Mouse (Mus musculus) heart, postnatal 10 days (tissue): Measurements from ENCODE around the gene Rpn2. TPM values are rescaled to one million over a fixed set of nuclear protein-coding genes. Genes with fewer than 3 reads are reported as not detected.

ENCODE experiments used
- DNase-seq, 2 experiments: peaks; one replicate each; pipeline ENCODE4 v3.0.0; 2021
- intact Hi-C: fragments of 180-260 bp; cut with DNase I; formaldehyde crosslinking; loops from one replicate; pipeline ENCODE4 v1.15.1; 2025
- total RNA-seq, 2 experiments: library from RNA; stranded (reverse); gene quantifications; 2 replicates each; pipeline ENCODE4 v1.2.3; 2021

Rpn2 gene
- total RNA-seq, 2 experiments from 2014 or later, result 106 to 108 TPM

DNA sequence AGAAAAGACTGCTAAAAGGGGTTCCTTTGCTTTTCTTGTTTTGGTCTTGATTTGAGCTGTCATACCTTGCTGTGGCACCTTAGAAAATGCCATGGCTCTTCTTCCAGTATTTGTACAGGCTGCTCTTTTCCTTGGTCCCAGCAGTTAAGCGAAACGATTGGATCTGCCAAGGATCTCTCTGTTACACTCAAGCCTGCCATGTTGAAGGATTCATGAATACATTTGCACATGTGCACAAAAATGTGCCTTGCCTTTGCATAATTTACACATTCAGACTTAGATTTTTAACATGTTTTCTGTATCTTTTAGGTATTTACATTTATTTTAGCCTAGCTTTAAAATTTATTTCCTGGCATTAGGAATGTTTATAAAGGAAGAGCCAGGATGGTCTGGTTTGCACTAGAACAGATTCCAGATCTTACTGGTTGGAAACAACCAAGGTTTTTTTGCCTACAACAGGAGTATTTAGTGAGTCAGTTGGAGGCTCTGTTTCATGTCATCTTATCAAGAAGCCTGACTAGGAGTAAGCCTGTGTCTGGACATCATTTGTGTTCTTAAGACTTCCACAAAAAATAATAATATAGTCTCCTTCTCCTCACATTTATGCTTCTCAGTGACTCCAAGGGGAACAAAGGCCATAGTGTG lies 29.6 kb downstream of the Rpn2 start:
- no peak for DNase-seq
- intact Hi-C loops, result no loop called here

DNA sequence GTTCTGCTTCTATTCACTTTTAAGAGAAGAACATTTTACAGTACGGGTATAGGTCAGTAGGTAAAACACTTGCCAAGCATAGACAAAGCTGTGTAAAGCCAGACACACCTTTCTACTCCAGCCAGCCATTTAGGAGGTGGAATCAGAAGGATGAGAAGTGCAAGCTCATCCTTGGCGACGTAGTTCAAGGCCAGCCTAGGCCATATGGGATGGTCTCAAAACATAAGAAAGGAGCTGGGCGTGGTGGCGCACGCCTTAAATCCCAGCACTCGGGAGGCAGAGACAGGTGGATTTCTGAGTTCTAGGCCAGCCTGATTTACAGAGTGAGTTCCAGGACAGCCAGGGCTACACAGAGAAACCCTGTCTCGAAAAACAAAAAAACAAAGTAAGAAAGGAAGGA lies 30.8 kb downstream of the Rpn2 start:
- no peak for DNase-seq
- intact Hi-C loops, result no loop called here

DNA sequence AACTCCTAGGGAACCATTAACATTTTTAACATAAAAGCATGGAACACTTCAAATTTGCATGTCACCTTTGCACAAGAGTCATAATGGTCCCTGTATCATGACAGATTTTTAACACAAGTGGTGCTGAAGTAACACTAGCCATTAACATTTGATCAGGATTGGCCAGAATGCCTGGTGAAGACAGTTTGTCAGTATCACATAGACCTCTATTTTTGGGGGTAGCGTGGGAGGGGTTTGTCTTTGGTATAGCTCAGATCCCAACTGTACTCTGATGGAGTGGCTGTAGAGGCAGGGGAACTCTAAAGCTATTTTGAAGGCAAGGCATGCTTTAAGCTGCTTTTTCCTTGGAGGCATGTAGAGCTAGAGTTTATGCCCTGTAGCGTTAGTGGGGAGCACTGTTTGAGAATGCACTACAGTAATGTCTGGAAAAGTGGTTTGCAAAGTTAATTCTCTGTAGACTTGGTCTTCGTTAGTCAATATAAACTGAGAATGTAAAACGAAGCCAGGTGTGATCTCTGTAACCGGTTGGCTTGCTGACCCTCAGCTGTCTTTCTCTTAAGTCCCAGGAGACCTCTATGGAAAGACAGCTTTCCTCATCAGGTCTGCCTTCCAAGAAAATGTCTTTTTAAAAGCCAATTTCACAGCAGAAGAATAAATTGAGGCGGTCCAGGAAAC lies 32.3 kb downstream of the Rpn2 start:
- no peak for DNase-seq
- intact Hi-C loops, result no loop called here

DNA sequence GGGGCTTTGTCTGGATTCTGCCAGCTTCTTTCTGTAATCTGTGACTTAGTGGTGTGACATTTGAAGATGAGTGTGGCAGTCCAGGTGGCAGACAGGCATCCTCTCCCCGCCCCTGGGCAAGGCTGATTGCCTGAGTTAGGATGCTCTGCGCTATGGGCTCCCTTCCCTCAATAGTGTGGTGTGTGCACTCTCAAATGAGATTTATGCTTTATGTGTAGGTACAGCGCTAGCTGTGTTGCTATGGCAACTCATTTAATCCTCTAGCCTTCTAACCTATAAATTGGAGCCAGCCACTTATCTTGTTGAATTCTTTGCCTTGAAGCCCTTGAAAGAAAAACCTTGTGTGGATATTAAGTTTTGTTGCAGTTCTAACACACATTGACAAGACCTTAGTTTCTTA lies 34.9 kb downstream of the Rpn2 start:
- no peak for DNase-seq
- intact Hi-C loops, result no loop called here

DNA sequence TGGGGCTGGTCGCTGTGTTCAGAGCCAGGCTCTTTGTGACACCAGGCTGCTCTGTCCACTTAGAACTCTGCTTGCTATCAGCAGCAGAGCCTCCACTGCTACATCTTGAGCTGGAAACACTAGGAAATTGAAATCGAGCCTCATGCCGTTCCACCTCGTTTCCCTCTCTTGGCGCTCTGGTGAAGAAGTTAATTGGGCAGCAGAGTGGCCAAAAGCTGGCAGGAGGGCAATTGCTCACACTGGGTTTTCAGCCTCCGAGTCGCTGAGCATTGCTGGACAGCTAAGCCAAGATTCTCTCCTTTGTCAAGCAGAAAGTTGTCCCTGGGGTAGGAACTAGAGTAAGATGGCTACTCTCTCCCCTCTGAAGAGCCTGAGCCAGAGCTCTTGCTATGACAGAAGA lies 35.5 kb downstream of the Rpn2 start:
- DNase-seq, result no peak
- intact Hi-C loops, result no loop called here

DNA sequence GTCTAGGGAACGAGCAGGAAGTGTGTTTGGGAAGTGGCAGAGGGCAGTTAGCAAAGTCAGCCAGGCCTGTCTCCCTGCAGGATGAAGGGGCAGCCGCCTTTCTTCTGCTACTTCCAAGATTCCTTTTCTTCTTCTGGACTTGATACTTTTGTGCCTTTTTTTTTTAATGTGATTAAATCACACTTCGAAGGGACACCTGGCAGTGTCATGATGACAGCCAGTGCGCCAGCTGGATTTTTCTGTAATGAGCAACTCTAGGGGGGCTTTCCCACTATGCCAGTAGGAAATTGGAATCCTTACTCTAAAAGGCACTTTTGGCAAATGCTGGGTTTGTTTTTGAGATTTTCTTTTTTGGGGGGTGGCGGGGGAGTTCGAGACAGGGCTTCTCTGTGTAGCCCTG lies 36.7 kb downstream of the Rpn2 start:
- intact Hi-C loops, result no loop called here
- DNase-seq, result no peak

DNA sequence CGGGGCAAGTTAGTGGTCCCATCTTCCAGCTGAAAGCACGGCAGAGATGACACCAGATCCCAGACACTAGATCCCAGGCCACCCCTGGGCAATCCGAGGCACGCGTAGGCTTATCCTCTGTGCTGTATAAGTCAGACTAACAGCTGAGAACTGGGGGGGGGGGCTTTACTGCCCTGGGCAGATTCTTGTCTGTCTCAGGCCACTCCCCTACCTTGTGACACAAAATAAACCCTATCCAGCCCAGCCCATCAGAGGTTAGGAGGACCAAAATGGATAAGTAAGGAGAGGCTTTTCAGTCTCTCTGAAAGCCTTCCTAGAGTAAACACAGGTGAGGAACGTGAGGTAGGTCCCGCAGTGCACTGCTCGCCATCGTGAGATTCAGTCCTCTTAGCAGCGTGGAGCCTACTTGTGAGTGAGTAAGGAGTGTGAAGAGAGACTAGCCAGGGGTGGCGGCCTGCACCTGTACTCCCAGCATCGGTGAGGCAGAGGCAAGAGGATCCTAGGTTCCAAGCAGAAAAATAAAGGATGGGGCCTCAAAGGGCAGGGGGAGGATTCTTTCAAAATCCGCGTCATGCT lies 37.6 kb downstream of the Rpn2 start:
- intact Hi-C loops, result no loop called here
- DNase-seq, result no peak

DNA sequence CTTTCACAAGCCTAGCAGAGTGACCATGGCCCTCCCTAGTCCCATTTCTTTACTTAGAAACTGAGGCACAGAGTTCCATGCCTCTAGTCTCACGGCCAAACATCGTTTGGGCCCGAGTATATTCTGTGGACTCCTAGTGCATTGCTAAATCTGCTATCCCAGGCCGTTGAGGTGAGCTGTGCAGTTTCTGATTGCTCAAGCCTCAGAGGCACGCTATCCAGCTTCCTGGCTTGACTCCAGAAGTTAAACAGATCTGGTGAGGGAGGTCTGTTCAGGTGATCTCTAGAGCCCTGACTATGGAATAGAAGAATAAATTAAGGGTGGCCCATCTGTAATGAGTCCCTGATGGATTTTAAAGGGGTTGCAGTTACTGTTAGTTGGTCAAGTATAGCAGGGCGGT lies 38.4 kb downstream of the Rpn2 start:
- intact Hi-C loops, result no loop called here
- DNase-seq, result no peak

DNA sequence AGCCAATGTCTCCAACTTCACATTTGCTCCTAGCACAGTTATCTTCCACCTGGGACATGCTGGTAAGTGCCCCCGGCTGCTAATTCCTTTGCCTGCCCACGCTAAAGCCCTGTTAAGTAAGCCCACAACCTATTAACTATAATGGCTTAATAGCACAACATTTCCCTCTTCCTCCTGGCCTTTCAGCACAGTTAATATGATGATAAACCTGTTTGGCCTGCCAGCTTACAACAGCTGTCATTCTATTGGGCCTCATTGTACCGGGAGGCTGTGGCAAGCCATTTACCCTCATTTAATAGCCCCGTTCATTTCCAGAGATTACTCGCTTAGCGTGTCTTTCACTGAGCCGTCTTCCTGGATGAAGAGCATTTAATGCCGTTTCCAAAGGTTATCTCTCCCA lies 41.3 kb downstream of the Rpn2 start:
- intact Hi-C loops, result no loop called here
- DNase-seq, result no peak

DNA sequence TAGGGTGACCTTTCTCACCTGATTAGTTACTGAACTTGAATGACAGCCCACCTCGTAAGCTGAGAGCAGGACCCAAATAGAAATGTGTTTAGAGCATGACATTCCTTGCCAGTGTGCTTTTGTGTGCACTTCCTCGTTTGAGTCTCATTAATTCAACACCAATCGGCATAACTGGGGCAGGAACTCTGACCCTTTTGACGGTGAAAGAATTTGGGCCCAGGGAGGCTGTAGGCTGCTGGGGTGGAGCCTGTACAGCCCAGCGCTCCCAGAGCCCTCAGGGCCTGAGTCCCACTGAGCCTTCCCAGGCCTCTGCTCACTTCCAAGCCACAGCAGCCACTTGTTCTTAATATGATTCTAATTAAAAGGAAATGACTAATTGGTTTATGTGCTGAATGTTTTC lies 42.1 kb downstream of the Rpn2 start:
- DNase-seq, result no peak
- intact Hi-C loops, result no loop called here

DNA sequence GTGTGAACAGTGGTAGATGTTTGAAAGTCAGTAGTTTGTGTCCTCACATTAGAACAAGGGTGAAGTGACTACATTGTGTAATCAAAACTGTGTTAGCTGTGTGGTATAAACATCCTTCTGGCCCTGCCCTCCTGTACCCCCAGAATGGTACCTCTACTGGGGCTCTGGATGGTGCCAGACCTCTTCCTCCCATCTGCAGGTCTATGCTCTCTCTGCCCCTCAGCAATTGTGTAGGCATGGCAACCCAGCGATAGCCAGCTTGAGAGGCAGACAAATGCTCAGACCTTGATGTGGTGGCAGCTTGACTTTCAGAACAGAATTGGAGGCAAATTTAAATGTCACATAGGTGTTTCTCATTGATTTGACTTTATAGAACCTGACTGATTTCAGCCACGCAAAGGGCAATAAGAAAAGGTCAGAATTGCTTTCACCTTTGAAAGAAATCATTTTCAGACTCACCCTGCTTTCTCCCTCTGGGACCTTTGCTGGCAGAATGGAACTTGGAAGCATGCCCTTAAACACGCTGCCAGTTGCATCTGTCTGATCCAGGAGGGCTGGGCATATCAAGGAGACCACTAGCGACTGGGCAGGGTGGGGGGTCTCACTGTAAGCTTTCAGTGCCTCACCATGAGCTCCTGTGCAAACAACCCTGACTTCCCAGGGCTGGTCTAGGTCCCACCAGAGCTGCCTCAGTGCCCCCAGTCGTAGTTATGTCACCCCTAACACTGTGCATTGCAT lies 43.4 kb downstream of the Rpn2 start:
- intact Hi-C loops, result no loop called here
- DNase-seq, result no peak

DNA sequence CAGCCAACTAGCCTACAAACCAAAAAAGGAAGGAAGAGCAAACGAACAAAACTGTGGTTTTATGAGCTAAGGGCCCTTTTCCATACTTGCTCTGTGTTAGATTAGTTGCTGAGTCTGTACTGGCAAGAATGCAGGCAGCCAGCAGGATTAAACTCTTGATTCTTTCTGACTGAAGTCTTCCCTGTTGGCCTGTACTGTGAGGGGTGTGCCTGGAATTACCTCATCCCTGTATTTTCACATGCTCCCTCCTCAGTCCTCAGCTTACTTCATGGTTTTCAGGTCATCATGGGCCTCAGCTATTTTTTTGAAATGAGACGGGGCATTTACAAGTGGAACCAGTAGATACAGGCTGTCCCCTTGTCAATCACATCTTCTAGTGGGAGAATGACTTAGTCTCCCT lies 46.4 kb downstream of the Rpn2 start:
- peak; percentile 31 to 34 for DNase-seq
- intact Hi-C loops, result no loop called here

DNA sequence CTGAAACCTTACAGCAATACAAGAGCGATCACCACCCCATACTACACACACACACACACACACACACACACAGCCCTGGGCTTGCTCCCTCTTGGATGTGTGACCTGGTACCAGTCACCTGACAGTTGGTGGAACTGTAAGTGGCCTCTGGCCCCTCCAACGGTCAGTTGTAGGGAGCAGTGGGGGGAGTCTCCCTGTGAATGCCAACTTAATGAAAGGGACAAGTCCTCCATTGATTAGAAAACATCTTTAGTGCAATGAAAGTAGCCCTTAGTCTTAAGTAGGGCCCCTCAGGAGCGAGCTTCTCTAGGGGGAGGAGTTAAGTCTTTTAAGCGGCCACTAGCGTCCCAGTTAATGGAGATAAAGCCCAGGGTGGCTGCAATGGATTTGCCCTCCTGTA lies 49.3 kb downstream of the Rpn2 start:
- intact Hi-C loops, result no loop called here
- no peak for DNase-seq

DNA sequence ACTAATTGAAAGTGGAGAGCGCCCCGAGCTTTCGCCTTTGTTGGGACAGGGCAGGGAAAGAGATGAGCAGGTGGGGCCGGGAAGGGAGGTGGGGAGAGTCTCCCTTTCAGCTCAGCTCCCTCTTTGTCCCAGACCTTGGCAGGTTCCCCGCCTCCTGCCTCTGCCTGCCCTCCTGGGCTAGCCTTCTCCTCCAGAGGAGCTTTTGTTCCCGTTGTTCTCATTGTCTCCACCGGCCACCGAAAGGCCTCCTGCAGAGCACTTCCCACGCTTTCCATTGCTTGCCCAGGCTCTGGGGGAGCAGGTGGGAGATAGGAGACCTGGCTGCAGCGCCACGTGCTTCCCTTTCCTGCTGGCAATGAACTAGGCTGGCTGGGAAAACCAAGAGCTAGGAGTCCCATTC lies 49.8 kb downstream of the Rpn2 start:
- DNase-seq, result no peak
- intact Hi-C loops, result no loop called here

DNA sequence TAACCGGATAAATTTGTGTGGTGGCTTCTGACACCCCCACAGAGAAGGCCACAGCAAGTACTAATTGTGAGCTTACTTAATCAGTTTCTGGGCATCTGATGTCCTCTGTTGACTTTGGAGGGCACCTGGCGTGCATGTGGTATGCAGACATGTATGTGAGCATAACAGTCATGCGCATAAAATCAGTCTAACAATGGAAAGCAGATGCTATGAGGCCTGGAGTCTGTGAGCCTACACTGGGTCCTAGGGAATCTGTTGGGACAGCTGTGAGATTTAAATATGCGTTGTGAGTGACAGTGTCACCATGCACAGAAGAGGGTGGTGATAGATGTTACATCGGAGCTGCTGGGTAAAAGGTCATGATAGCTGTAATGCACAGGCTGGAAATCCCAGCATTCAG lies 53.2 kb downstream of the Rpn2 start:
- intact Hi-C loops, result no loop called here

DNA sequence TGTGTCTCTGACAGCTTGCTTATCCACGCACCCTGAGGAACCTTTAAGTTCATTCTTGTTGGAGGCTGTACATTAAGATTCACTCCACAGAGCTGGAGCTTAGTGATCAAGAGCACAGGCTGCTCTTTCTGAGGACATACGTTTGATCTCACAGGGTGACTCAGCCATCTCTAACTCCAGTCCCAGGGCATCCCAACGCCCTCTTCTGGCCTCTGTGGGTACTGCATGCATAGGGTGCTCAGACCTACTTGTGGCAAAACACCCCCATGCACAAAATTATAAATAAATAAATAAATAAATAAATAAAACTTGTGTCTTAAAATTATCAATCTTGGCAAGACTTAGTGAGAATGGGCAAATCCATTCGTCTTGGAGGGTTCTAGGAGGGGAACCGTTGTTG lies 59.8 kb downstream of the Rpn2 start:
- peak; percentile 59 to 73 for DNase-seq
- intact Hi-C loops, result loop anchor here (5.0 kb wide), 1 partner anchor 46 kb away; no protein-coding TSS in a partner anchor

More for the DNA sequence above, 53.2 kb downstream of the Rpn2 start:
- no peak for DNase-seq

DNA sequence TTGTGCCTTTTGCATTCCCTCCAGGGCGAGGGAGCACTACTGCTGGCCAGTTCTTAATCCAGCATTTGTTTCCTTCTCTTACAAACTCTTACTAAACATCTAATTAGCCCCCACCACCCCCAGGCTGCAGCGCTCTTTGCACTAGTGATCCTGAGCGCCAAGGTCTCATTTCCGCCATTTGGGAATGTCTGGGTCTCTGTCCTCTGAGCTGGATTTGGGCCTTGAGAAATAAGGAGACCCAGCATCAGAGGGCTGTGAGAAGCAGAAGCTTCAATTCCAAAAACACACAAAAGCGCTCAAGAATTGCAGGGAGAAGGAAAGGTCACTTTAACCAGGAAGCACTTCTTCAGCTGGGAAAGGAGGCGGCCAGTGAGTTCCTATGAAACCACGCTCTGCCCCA lies 60.7 kb downstream of the Rpn2 start:
- intact Hi-C loops, result loop anchor here (5.0 kb wide), 1 partner anchor 47 kb away; no protein-coding TSS in a partner anchor

DNA sequence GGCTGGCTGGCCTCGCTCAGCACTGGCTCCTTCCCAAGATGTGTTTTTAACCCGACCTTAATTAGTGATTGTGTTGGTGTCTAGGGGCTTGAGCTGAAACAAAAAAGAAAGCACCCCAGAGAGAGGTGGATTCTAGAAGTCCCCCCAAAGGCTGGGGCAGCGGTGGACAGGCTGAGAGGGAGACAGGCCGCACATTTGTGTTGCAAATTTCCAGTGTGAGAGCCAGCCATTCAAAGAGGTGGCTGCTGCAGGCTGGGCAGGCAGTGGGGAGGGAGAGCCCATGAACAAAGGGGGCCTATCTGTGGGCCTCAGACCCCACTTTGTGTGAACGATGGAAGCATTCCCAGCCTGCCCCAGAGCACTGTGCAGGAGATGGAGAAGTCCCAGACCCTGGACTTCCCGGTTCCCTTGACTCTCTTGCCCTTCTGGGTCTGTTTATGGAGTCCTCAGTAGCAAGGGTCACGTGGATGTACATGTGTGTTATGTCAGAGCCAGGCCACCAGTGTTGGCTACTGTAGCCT lies 61.5 kb downstream of the Rpn2 start:
- peak; percentile 20 for DNase-seq
- intact Hi-C loops, result no loop called here

More for the DNA sequence above, 60.7 kb downstream of the Rpn2 start:
- no peak for DNase-seq

DNA sequence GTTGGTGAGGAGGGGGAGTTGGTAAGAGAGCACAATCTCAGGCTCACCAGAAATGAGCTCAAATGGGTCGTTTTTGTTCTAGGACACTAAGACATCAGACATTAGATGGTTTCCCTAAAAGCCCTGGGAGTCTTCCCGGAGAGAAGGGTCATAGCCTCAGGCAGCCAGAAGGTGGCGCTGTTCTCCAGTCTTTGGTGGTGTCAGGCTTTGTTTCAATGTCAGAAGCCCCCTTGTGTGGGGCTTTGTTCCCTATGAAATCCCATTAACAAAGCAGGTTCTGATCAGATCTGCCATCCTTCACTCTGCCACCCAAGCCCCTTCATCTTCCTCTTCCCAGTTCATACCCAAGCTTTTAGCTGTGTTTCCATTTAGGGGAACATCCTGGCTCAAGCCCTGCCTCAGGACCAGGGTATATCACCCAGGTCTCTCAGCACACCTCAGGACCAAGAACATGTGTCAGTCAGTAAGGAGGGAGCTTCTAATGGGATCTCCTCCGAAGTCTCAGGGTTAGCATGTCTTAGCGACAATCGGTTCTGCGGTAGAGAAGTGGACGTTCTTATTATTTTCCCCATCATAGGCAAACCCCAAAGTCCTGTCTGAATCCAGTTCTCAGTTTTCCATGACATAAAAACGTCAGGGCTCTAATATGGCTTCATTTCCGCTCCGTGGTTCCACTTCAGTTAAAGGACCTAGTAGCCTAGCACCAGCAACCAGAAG lies 62.9 kb downstream of the Rpn2 start:
- peak; percentile 75 to 82 for DNase-seq
- intact Hi-C loops, result loop anchor here (1.0 kb wide), 2 partner anchors 116 to 230 kb away; partner anchors contain the start of gene Blcap

DNA sequence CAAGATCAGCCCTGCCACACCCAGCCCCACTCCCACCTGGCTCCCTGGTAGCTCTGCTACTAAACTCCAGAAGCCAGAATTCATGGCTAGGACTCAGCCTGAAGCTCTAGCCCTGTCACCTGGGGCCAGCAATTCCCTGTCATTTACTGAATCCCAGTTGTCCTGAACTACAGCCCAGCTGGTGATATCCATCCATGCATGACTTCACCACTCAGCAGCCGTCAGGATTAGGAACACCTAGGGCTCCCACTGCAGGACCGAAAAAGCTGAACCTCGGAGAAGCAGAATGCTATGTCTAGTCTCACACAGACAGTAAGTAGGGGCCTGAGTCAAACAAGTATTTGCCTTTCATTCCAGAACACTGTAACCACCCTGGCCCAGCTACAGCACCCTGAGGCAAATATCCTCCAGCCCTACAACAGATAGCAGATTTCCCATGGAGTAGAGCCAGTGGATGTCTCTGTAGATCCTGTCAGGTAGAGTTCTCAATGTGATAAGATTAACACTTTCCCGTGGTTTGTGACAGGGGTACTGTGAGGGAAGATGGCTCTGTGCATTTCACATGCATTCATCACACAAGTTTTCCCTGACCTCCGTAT lies 63.6 kb downstream of the Rpn2 start:
- intact Hi-C loops, result no loop called here
- DNase-seq, result no peak
